Mouse (Mus musculus) spleen, postnatal 14 days (tissue): ENCODE results near the gene Chd2.

ENCODE experiments used
- DNase-seq, 2 experiments: peaks; one replicate each; pipeline ENCODE4 v3.0.0; 2021 to 2022; ENCODE audit warnings: low spot score in 2 of 2

Chd2 gene

GRCm38 (mm10) chr7:73561492-73562055, 19.9 kb upstream of the Chd2 start:
- DNase-seq = no peak

- no peak for DNase-seq
Observed at GRCm38 (mm10) chr7:73560811-73561210, 19.2 kb upstream of the Chd2 start.

- DNase-seq = no peak
Observed at GRCm38 (mm10) chr7:73559853-73560190, 18.2 kb upstream of the Chd2 start.

GRCm38 (mm10) chr7:73559170-73559852, 17.7 kb upstream of the Chd2 start:
- DNase-seq = no peak

GRCm38 (mm10) chr7:73558293-73559169, 16.9 kb upstream of the Chd2 start:
- DNase-seq = peak; percentile 98 to 99

GRCm38 (mm10) chr7:73557671-73558265, 16.1 kb upstream of the Chd2 start:
- DNase-seq = peak; percentile 39 to 54

- DNase-seq = no peak
Observed at GRCm38 (mm10) chr7:73556688-73557667, 15.3 kb upstream of the Chd2 start.

- DNase-seq = no peak
Observed at GRCm38 (mm10) chr7:73555918-73556580, 14.4 kb upstream of the Chd2 start.

GRCm38 (mm10) chr7:73554849-73555248, 13.2 kb upstream of the Chd2 start:
- no peak for DNase-seq

GRCm38 (mm10) chr7:73553160-73553559, 11.5 kb upstream of the Chd2 start:
- no peak for DNase-seq

GRCm38 (mm10) chr7:73552054-73552750, 10.6 kb upstream of the Chd2 start:
- no peak for DNase-seq

- no peak for DNase-seq
Observed at GRCm38 (mm10) chr7:73551370-73551769, 9.7 kb upstream of the Chd2 start.

- no peak for DNase-seq
Observed at GRCm38 (mm10) chr7:73548051-73548450, 6.4 kb upstream of the Chd2 start.

- no peak for DNase-seq
Observed at GRCm38 (mm10) chr7:73546561-73547510, 5.2 kb upstream of the Chd2 start.

- DNase-seq = no peak
Observed at GRCm38 (mm10) chr7:73545004-73545403, 3.4 kb upstream of the Chd2 start.

- no peak for DNase-seq
Observed at GRCm38 (mm10) chr7:73542131-73542853, 662 bp upstream of the Chd2 start.

- DNase-seq = no peak
Observed at GRCm38 (mm10) chr7:73541079-73541390, 595 bp downstream of the Chd2 start.
